Mouse (Mus musculus): Measurements from ENCODE around the gene Rnf213. TPM values are rescaled to one million over a fixed set of nuclear protein-coding genes. Genes with fewer than 3 reads are reported as not detected.

Gene Rnf213
- polyA plus RNA-seq, 1 experiment from 2014 or later = 12.0 TPM

- Histone ChIP-seq H3K4me2 (ENCODE audit: low read length) (no peak overlapping the region), H3K9me3 (ENCODE audit: control insufficient read depth, low read length) (no peaks in the 10 kb centered on the region), H3K36me3 (ENCODE audit: control insufficient read depth, insufficient read depth, low read length) (peaks cover 95% of the 10 kb centered on the region), H3K27ac (replicated peaks in 1 of 2; ENCODE audit: control insufficient read depth in 1 of 2, insufficient read depth in 1 of 2, low read depth in 2 of 2, low read length in 2 of 2) (no peak overlapping the region), H3K4me3 (ENCODE audit: control insufficient read depth in 1 of 2, insufficient read depth in 1 of 2, low read depth in 1 of 2, low read length in 2 of 2) (no peak overlapping the region), H3K4me1 (ENCODE audit: control insufficient read depth in 2 of 2, insufficient read depth in 2 of 2, low read length in 2 of 2) (no peaks in the 10 kb centered on the region), H3K9ac (ENCODE audit: low read length) (no peak overlapping the region), H3K27me3 (ENCODE audit: control insufficient read depth, insufficient read depth, low read length) (no peaks in the 10 kb centered on the region)
- WGBS = 88% methylated on average over 8 of the region's 8 CpGs
- ATAC-seq (ENCODE audit: insufficient number of reproducible peaks, insufficient read depth, low FRiP score, low read depth) = no peak
Observed at GRCm38 (mm10) chr11:119442199-119442598, 49.3 kb downstream of the Rnf213 start.

- H3K27ac ChIP-seq (replicated peaks in 1 of 2; ENCODE audit: control insufficient read depth in 1 of 2, insufficient read depth in 1 of 2, low read depth in 2 of 2, low read length in 2 of 2) = no peak overlapping the region
- H3K36me3 ChIP-seq (ENCODE audit: control insufficient read depth, insufficient read depth, low read length) = peaks cover 93% of the 10 kb centered on the region
- no peaks in the 10 kb centered on the region for H3K9me3 ChIP-seq (ENCODE audit: control insufficient read depth, low read length)
- no peaks in the 10 kb centered on the region for H3K4me1 ChIP-seq (ENCODE audit: control insufficient read depth in 2 of 2, insufficient read depth in 2 of 2, low read length in 2 of 2)
- no peaks in the 10 kb centered on the region for H3K27me3 ChIP-seq (ENCODE audit: control insufficient read depth, insufficient read depth, low read length)
- ATAC-seq (ENCODE audit: insufficient number of reproducible peaks, insufficient read depth, low FRiP score, low read depth) = no peak
- no peak overlapping the region for H3K4me3 ChIP-seq (ENCODE audit: control insufficient read depth in 1 of 2, insufficient read depth in 1 of 2, low read depth in 1 of 2, low read length in 2 of 2)
- H3K4me2 ChIP-seq (ENCODE audit: low read length) = no peak overlapping the region
- H3K9ac ChIP-seq (ENCODE audit: low read length) = no peak overlapping the region
- WGBS = 91% methylated on average over 9 of the region's 9 CpGs
Observed at GRCm38 (mm10) chr11:119443442-119443841, 50.5 kb downstream of the Rnf213 start.

GRCm38 (mm10) chr11:119456097-119456496 is 63.2 kb downstream of the Rnf213 start:
- H3K4me3 ChIP-seq (ENCODE audit: control insufficient read depth in 1 of 2, insufficient read depth in 1 of 2, low read depth in 1 of 2, low read length in 2 of 2) = no peak overlapping the region
- 72% methylated on average over 4 of the region's 4 CpGs for WGBS

GRCm38 (mm10) chr11:119477876-119478275 is 85.0 kb downstream of the Rnf213 start:
- Histone ChIP-seq H3K36me3 (ENCODE audit: control insufficient read depth, insufficient read depth, low read length) (peaks cover 93% of the 10 kb centered on the region), H3K9me3 (ENCODE audit: control insufficient read depth, low read length) (no peaks in the 10 kb centered on the region), H3K27ac (replicated peaks in 1 of 2; ENCODE audit: control insufficient read depth in 1 of 2, insufficient read depth in 1 of 2, low read depth in 2 of 2, low read length in 2 of 2) (no peak overlapping the region), H3K4me3 (ENCODE audit: control insufficient read depth in 1 of 2, insufficient read depth in 1 of 2, low read depth in 1 of 2, low read length in 2 of 2) (no peak overlapping the region), H3K9ac (ENCODE audit: low read length) (no peak overlapping the region), H3K4me1 (ENCODE audit: control insufficient read depth in 2 of 2, insufficient read depth in 2 of 2, low read length in 2 of 2) (no peaks in the 10 kb centered on the region), H3K4me2 (ENCODE audit: low read length) (no peak overlapping the region), H3K27me3 (ENCODE audit: control insufficient read depth, insufficient read depth, low read length) (no peaks in the 10 kb centered on the region)
- no peak for ATAC-seq (ENCODE audit: insufficient number of reproducible peaks, insufficient read depth, low FRiP score, low read depth)
- 94% methylated on average over 4 of the region's 4 CpGs for WGBS

More at GRCm38 (mm10) chr11:119456097-119456496, 63.2 kb downstream of the Rnf213 start:
- H3K36me3 ChIP-seq (ENCODE audit: control insufficient read depth, insufficient read depth, low read length) = peaks cover 84% of the 10 kb centered on the region
- no peaks in the 10 kb centered on the region for H3K27me3 ChIP-seq (ENCODE audit: control insufficient read depth, insufficient read depth, low read length)
- H3K4me2 ChIP-seq (ENCODE audit: low read length) = no peak overlapping the region
- no peaks in the 10 kb centered on the region for H3K4me1 ChIP-seq (ENCODE audit: control insufficient read depth in 2 of 2, insufficient read depth in 2 of 2, low read length in 2 of 2)
- H3K9me3 ChIP-seq (ENCODE audit: control insufficient read depth, low read length) = no peaks in the 10 kb centered on the region
- H3K27ac ChIP-seq (replicated peaks in 1 of 2; ENCODE audit: control insufficient read depth in 1 of 2, insufficient read depth in 1 of 2, low read depth in 2 of 2, low read length in 2 of 2) = no peak overlapping the region
- no peak overlapping the region for H3K9ac ChIP-seq (ENCODE audit: low read length)
- no peak for ATAC-seq (ENCODE audit: insufficient number of reproducible peaks, insufficient read depth, low FRiP score, low read depth)

- peak within 1 kb of the TSS; percentile 98 for H3K4me2 ChIP-seq (ENCODE audit: low read length)
- no peaks in the 10 kb centered on the region for H3K9me3 ChIP-seq (ENCODE audit: control insufficient read depth, low read length)
- peak within 1 kb of the TSS; percentile 84 for H3K27ac ChIP-seq (replicated peaks in 1 of 2; ENCODE audit: control insufficient read depth in 1 of 2, insufficient read depth in 1 of 2, low read depth in 2 of 2, low read length in 2 of 2)
- peaks cover 26% of the 10 kb centered on the region for H3K36me3 ChIP-seq (ENCODE audit: control insufficient read depth, insufficient read depth, low read length)
- H3K27me3 ChIP-seq (ENCODE audit: control insufficient read depth, insufficient read depth, low read length) = no peaks in the 10 kb centered on the region
- peaks cover 2 to 13% of the 10 kb centered on the region in 2 experiments; a peak in 3 of 4 replicates for H3K4me1 ChIP-seq (ENCODE audit: control insufficient read depth in 2 of 2, insufficient read depth in 2 of 2, low read length in 2 of 2)
- WGBS = under 1% methylated on average over 66 of the region's 66 CpGs
- H3K4me3 ChIP-seq (ENCODE audit: control insufficient read depth in 1 of 2, insufficient read depth in 1 of 2, low read depth in 1 of 2, low read length in 2 of 2) = peak within 1 kb of the TSS; percentile 85 to 87
- H3K9ac ChIP-seq (ENCODE audit: low read length) = peak within 1 kb of the TSS; percentile 87
- peak; percentile 93 for ATAC-seq (ENCODE audit: insufficient number of reproducible peaks, insufficient read depth, low FRiP score, low read depth)
Observed at GRCm38 (mm10) chr11:119490861-119491689, 98.2 kb downstream of the Rnf213 start, which contains the start of gene Endov. Endov (plus strand) TSS chr11:119491347.

GRCm38 (mm10) chr11:119491690-119492087 is 98.8 kb downstream of the Rnf213 start:
- Histone ChIP-seq H3K36me3 (ENCODE audit: control insufficient read depth, insufficient read depth, low read length) (peaks cover 23% of the 10 kb centered on the region), H3K9ac (ENCODE audit: low read length) (peak overlapping the region; percentile 87), H3K4me3 (ENCODE audit: control insufficient read depth in 1 of 2, insufficient read depth in 1 of 2, low read depth in 1 of 2, low read length in 2 of 2) (peak overlapping the region; percentile 85 to 87), H3K4me2 (ENCODE audit: low read length) (peak overlapping the region; percentile 98), H3K4me1 (ENCODE audit: control insufficient read depth in 2 of 2, insufficient read depth in 2 of 2, low read length in 2 of 2) (peaks cover 2 to 13% of the 10 kb centered on the region in 2 experiments; a peak in 3 of 4 replicates), H3K27ac (replicated peaks in 1 of 2; ENCODE audit: control insufficient read depth in 1 of 2, insufficient read depth in 1 of 2, low read depth in 2 of 2, low read length in 2 of 2) (peak overlapping the region; percentile 57 to 84; a peak in 3 of 4 replicates), H3K27me3 (ENCODE audit: control insufficient read depth, insufficient read depth, low read length) (no peaks in the 10 kb centered on the region), H3K9me3 (ENCODE audit: control insufficient read depth, low read length) (no peaks in the 10 kb centered on the region)
- 7% methylated on average over 27 of the region's 27 CpGs for WGBS
- ATAC-seq (ENCODE audit: insufficient number of reproducible peaks, insufficient read depth, low FRiP score, low read depth) = no peak

DNA sequence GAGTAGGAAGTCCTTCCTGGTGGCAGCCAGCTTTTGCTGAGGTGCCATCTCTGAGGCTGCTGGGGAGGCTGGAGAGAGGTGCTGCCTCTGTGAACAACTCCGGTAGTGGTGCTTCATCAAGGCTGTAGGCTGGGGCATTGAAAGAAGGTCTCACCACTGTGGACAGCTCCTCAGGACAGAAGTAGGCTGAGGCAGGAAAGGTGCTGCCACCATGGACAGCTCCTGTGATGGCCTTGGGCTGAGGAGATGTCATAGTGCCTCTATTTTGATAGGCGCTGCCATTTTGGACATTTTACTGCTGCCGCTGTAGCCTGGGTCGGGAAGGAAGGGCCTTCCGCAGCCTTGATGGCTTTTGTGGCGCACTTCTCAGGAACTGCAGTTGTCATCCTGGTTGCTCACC is 99.9 kb downstream of the Rnf213 start:
- Histone ChIP-seq H3K4me2 (ENCODE audit: low read length) (no peak overlapping the region), H3K9ac (ENCODE audit: low read length) (no peak overlapping the region), H3K27ac (replicated peaks in 1 of 2; ENCODE audit: control insufficient read depth in 1 of 2, insufficient read depth in 1 of 2, low read depth in 2 of 2, low read length in 2 of 2) (no peak overlapping the region), H3K4me1 (ENCODE audit: control insufficient read depth in 2 of 2, insufficient read depth in 2 of 2, low read length in 2 of 2) (peaks cover 2 to 13% of the 10 kb centered on the region in 2 experiments; a peak in 3 of 4 replicates), H3K27me3 (ENCODE audit: control insufficient read depth, insufficient read depth, low read length) (no peaks in the 10 kb centered on the region), H3K4me3 (ENCODE audit: control insufficient read depth in 1 of 2, insufficient read depth in 1 of 2, low read depth in 1 of 2, low read length in 2 of 2) (no peak overlapping the region), H3K9me3 (ENCODE audit: control insufficient read depth, low read length) (no peaks in the 10 kb centered on the region), H3K36me3 (ENCODE audit: control insufficient read depth, insufficient read depth, low read length) (peaks cover 13% of the 10 kb centered on the region)
- WGBS = 94% methylated on average over 6 of the region's 6 CpGs
- ATAC-seq (ENCODE audit: insufficient number of reproducible peaks, insufficient read depth, low FRiP score, low read depth) = no peak
